Mouse (Mus musculus) splenic B cell, adult 2 months (primary cell): Measurements from ENCODE around the gene Aurkb.
A peak's percentile ranks its signal among the peaks of the same experiment; 100 is the strongest.

Experiments used
- DNase-seq: peaks from one replicate; pipeline ENCODE4 v3.0.0-alpha.2; 2011; ENCODE audit warnings: low read depth, low spot score
- H3K27me3 ChIP-seq: 2 replicates; pipeline ENCODE4 v1.6.1; 2012; ENCODE audit warnings: mild to moderate bottlenecking, low read length, moderate library complexity, mixed read lengths; ENCODE audit not compliant: control insufficient read depth, poor library complexity, insufficient read depth, severe bottlenecking
- H3K36me3 ChIP-seq: 2 replicates; pipeline ENCODE4 v1.6.1; 2012; ENCODE audit warnings: mild to moderate bottlenecking, low read length, moderate library complexity, mixed read lengths; ENCODE audit not compliant: control insufficient read depth, poor library complexity, insufficient read depth, severe bottlenecking

Gene Aurkb

DNA sequence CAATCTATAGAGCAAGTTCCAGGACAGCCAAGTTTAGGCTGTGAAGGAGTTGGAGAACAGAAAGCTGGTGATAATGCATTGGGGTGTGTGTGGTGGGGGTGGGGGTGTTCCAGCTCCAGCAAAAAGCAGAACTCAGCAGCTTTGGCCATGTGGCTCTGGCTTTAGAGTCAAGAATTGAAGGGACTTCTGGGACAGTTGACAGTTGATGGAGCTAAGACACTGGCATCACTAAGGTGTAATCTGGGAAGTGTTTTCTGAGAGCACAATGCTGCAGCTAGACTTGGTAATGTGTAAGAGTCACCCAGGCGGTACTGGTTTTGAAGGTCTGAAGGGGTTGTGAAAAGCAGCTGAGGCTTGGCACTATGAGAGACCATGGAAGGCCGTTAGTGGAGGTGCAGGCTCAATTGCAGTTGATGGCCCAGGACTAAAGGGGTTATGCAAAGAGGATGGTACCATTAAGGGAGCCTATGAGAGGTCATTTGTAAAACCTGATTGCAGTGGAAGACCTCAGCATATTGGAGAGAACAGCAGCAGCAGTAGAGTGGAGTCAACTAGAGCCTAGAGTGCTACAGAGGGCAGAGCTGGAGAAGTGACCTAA lies 7.5 kb downstream of the Aurkb start:
- DNase-seq = no peak
- Histone ChIP-seq H3K36me3 (no peaks in the 10 kb centered on the region), H3K27me3 (no peaks in the 10 kb centered on the region)

GRCm38 (mm10) chr11:69053848-69054247 lies 8.4 kb downstream of the Aurkb start:
- H3K36me3 ChIP-seq = no peaks in the 10 kb centered on the region
- no peaks in the 10 kb centered on the region for H3K27me3 ChIP-seq
- DNase-seq = peak; percentile 36

DNA sequence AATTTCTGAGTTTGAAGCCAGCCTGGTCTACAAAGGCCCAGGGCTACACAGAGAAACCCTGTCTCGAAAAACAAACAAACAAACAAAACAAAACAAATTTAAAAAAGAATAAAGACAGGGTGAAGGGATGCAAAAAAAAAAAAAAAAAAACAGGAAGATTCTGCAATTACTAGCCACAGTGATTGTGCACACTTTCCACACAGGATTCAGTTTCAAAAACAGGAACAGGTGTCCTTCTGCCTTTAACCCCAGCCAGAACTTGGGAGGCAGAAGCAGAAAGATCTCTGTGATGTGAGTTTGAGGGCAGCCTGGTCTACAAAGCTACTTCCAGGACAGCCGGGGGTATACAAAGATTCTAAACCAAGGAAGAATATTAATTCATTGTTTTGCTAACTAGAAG lies 12.8 kb downstream of the Aurkb start:
- H3K36me3 ChIP-seq = no peaks in the 10 kb centered on the region
- no peak for DNase-seq
- H3K27me3 ChIP-seq = no peaks in the 10 kb centered on the region

DNA sequence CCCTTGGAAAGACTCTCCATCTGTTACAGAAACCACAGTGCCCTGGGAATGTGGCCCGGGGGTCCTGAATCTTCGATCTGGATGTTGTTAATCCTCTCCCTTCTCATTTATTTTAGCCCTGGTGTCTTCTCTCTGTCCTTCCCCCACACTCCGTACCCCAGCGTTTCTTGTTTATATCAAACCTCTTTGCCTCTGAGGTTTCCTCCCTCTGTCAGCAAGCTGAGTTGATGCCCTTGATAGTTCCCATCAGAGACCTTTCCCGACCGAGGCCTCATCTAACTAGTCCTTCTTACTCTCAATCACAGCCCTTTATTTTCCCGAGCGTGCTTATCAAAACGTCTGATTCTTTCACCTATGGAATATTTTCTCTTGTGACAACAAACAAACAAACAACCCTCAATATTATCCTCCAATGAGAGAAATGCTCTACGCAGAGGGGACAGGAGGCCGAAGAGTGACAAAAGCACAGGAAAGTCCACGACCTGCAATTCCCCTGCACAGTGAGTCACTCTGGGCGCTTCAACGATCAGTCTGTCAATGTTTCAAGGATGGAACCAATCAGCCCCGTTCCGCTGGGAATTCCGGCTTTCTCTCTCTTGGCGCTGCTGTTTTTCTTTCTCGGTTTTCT lies 13.4 kb downstream of the Aurkb start:
- Histone ChIP-seq H3K27me3 (no peaks in the 10 kb centered on the region), H3K36me3 (no peaks in the 10 kb centered on the region)
- DNase-seq = peak; percentile 24

DNA sequence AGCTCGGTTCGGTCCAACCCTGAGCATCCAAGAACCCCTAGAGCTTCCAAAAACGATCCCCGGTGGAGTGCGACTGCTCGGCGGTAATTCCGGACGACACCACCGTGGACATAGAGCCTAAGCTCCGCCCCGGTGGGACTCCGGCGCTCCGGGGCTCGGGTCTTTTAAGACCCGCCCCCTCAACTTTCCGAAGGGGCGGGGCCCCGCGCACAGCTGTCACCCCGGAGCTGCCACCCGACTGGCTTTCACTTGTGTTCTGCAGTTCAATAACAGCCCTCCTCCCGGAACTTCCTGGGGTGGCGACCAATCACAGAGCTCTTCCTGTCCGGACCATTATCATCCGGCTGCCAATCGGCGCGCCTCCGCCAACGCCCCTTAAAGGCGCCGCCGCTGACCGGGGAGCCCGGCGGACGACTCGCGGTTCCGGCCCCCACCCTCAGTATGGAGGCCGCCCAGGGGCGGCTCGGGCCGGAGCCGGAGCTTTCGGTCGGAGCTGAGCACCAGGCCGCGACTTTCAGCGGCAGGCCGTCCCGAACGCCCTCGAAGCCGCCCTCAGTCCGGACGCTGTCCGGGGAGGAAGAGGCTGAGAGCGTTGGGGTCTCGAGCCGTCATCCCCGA lies 14.0 kb downstream of the Aurkb start, which contains the start of gene Borcs6:
Gene Borcs6, plus strand, starts transcription at position 361 of the 618 bp plus-strand sequence.
- no peaks in the 10 kb centered on the region for H3K27me3 ChIP-seq
- H3K36me3 ChIP-seq = no peaks in the 10 kb centered on the region
- peak; percentile 97 for DNase-seq

- H3K27me3 ChIP-seq = no peaks in the 10 kb centered on the region
- H3K36me3 ChIP-seq = no peaks in the 10 kb centered on the region
- peak; percentile 53 for DNase-seq
Observed at GRCm38 (mm10) chr11:69059975-69060411, 14.5 kb downstream of the Aurkb start.

GRCm38 (mm10) chr11:69060448-69061254 lies 15.2 kb downstream of the Aurkb start:
- H3K27me3 ChIP-seq = no peaks in the 10 kb centered on the region
- no peaks in the 10 kb centered on the region for H3K36me3 ChIP-seq
- DNase-seq = peak; percentile 36

- DNase-seq = no peak
- H3K27me3 ChIP-seq = no peaks in the 10 kb centered on the region
- H3K36me3 ChIP-seq = no peaks in the 10 kb centered on the region
Observed at GRCm38 (mm10) chr11:69061255-69061912, 15.9 kb downstream of the Aurkb start.

DNA sequence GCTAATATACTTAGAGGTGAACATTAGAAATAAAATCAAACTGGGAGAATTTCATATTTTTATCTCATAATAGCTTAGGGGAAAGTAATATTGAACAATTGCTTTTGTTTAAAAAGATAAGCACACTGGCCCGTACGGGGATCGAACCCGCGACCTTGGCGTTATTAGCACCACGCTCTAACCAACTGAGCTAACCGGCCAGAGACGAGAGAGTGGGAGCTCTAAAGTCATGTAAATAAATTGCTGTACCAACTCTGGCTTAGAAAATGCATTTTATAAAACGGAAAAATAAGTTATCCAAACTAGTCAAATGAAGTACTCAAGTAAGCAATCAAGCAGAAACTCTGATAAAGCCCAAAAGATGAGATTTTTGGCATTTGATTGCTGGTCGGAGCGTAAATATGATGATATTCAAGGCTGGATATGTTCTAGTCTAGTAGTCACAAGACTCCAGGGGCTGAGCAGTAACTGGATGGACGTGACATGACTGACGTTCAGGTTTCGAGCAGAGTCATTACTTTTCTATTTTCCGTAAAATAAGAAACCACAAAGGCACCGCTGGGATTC lies 16.8 kb downstream of the Aurkb start:
- Histone ChIP-seq H3K36me3 (no peaks in the 10 kb centered on the region), H3K27me3 (no peaks in the 10 kb centered on the region)
- peak; percentile 88 for DNase-seq

GRCm38 (mm10) chr11:69062761-69063224 lies 17.3 kb downstream of the Aurkb start:
- Histone ChIP-seq H3K27me3 (no peaks in the 10 kb centered on the region), H3K36me3 (no peaks in the 10 kb centered on the region)
- DNase-seq = peak; percentile 97

- H3K36me3 ChIP-seq = no peaks in the 10 kb centered on the region
- DNase-seq = peak; percentile 91
- no peaks in the 10 kb centered on the region for H3K27me3 ChIP-seq
Observed at GRCm38 (mm10) chr11:69063413-69064201, 18.2 kb downstream of the Aurkb start.

DNA sequence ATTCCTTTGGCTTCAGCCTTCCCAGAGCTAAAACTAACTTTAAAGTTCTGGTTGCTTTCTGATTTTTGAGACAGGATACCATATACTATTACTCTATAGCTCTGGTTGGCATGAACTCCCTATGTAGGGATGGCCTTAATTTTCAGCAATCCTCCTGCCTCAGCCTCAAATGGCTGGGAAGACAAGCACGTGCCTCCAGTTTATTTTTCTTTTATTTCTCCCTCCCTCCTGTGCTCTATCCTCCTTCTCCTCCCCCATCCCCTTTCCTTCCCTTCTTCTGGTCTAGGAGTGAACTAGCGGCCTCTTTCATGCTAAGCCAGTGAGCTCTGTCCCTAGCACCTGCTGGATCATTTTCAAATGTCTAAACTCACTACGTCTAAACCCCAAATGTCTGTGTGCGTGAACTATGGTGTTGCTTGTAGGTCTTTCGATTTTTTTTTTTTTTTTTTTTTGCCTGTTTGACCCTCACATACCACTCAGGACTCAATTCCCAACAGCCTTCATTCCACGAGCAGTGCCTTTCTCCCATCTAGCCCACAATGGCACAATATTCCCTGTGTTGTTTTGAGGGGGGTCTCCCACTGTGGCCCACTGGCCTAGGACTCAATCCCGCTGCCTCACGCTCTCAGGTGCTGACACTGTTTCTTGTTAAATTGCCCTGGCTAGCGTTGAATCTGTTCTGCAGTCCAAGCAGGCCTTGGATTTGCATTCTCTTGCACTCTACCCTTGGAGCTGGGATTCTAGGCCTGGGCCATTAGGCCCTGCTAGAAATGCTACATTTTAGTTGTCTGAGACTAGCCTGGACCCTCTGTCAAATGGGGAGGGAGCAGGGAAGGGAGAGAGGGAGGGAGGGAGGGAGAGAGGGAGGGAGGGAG lies 19.0 kb downstream of the Aurkb start:
- DNase-seq = no peak
- no peaks in the 10 kb centered on the region for H3K27me3 ChIP-seq
- no peaks in the 10 kb centered on the region for H3K36me3 ChIP-seq
